Mouse (Mus musculus) neural tube, embryonic 15.5 days (tissue): ENCODE results near the gene Kif3b. TPM values are rescaled to one million over a fixed set of nuclear protein-coding genes. Genes with fewer than 3 reads are reported as not detected.
"Not testable (repeated sequence)": the region's sequence is repeated elsewhere in the genome, so short reads cannot be mapped to it uniquely, and the experiment has no call there.

Experiments
- ATAC-seq: fragments of 200-750 bp; cut with Nextera tagmentation; 2 replicates; pipeline ENCODE4 v1.8.0; 2017; ENCODE audit warnings: mild to moderate bottlenecking, moderate TSS enrichment, moderate library complexity; ENCODE audit not compliant: low FRiP score
- H3K27ac ChIP-seq: fragments of 300-500 bp; sonication (generic); replicated peaks from 2 replicates; pipeline ENCODE4 v1.5.1; 2015; ENCODE audit warnings: mild to moderate bottlenecking, inconsistent platforms
- H3K27me3 ChIP-seq: fragments of 300-500 bp; sonication (generic); replicated peaks from 2 replicates; pipeline ENCODE4 v1.6.1; 2015; ENCODE audit warnings: inconsistent platforms
- H3K36me3 ChIP-seq: fragments of 300-500 bp; sonication (generic); 2 replicates; pipeline ENCODE4 v1.6.1; 2015; ENCODE audit warnings: inconsistent platforms
- H3K4me1 ChIP-seq: fragments of 300-500 bp; sonication (generic); 2 replicates; pipeline ENCODE4 v1.6.1; 2015; ENCODE audit warnings: inconsistent platforms
- H3K4me2 ChIP-seq: fragments of 300-500 bp; sonication (generic); 2 replicates; pipeline ENCODE4 v1.6.1; 2015; ENCODE audit warnings: inconsistent platforms, mild to moderate bottlenecking, moderate library complexity
- H3K4me3 ChIP-seq: fragments of 300-500 bp; sonication (generic); replicated peaks from 2 replicates; pipeline ENCODE4 v1.5.1; 2015; ENCODE audit warnings: mild to moderate bottlenecking, inconsistent platforms
- H3K9ac ChIP-seq: fragments of 300-500 bp; sonication (generic); replicated peaks from 2 replicates; pipeline ENCODE4 v1.6.1; 2015; ENCODE audit warnings: mild to moderate bottlenecking, inconsistent platforms
- H3K9me3 ChIP-seq: fragments of 300-500 bp; sonication (generic); replicated peaks from 2 replicates; pipeline ENCODE4 v1.6.1; 2016; ENCODE audit warnings: inconsistent platforms
- whole genome bisulfite sequencing: fragments of 180-500 bp; shearing (Covaris S2); methylation state at CpG from one replicate; pipeline ENCODE4 v1.1.7; 2015; ENCODE audit warnings: mixed read lengths; 5-methylcytosine and 5-hydroxymethylcytosine counted together
- polyA plus RNA-seq: library from polyadenylated mRNA; unstranded; fragments of >200 nt; fragmentation: Nextera tagmentation; extraction: Ambion mirVana; gene quantifications from 2 replicates; pipeline ENCODE4 v1.2.1, GENCODE M21; 2015

Gene Kif3b
- polyA plus RNA-seq, 1 experiment from 2014 or later: 21.9 TPM

DNA sequence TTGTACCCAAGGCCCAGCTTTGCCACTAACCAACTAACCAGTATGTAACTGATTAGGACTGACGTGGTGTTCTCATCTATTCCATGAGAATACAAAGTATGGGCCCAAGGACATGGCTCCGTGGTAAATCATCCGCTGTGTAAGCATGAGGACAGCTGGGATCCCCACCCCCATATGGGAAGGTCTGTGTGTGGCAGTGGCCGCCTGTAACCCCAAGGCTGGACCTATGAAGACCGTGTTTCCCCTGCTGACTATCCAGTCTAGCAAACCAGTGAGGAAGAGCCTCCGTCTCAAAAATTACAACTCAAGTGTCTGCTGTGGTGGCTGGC, 16.3 kb upstream of the Kif3b start:
- no peaks in the 10 kb centered on the region for H3K36me3 ChIP-seq
- no peaks in the 10 kb centered on the region for H3K27me3 ChIP-seq
- no peak overlapping the region for H3K9ac ChIP-seq
- H3K27ac ChIP-seq: no peak overlapping the region
- ATAC-seq: no peak
- no peak overlapping the region for H3K4me2 ChIP-seq
- no peak overlapping the region for H3K4me3 ChIP-seq
- 84% methylated on average over 6 of the region's 6 CpGs for WGBS
- H3K4me1 ChIP-seq: no peaks in the 10 kb centered on the region
- no peaks in the 10 kb centered on the region for H3K9me3 ChIP-seq

DNA sequence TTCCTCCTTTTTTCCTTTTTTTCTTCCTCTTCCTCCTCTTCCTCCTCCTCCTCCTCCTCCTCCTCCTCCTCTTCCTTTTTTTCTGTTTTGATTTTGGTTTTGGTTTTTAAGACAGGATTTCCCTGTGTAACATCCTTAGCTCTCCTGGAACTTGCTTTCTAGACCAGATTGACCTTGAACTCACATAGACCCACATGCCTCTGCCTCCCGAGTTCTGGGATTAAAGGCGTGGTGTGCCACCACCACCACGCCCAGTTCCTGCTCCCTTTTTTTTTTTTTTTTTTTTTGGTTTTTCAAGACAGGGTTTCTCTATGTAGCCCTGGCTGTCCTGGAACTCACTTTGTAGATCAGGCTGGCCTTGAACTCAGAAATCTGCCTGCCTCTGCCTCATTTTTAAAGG, 15.6 kb upstream of the Kif3b start:
- WGBS: 78% methylated on average over 3 of the region's 3 CpGs

DNA sequence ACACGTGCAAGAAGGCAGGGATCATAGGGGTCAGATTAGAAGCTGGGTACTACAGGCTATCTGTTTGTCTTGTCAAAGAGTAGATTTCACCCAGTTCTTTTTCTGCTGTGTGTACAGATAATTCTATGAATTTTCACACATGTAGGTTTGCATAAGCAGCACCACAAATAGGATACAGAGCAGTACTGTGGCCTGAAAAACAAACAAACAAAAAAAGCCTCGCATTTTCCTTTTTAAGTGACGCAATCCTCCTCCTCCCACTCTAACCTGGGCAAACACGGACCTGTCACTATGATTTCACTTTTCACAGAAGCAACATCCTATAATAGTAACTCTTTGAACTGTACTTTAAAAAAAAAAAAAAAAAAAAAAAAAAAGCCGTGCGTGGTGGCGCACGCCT, 14.8 kb upstream of the Kif3b start:
- Histone ChIP-seq H3K9me3 (no peaks in the 10 kb centered on the region), H3K4me2 (no peak overlapping the region), H3K4me3 (no peak overlapping the region), H3K27ac (no peak overlapping the region), H3K36me3 (no peaks in the 10 kb centered on the region), H3K4me1 (no peaks in the 10 kb centered on the region), H3K27me3 (no peaks in the 10 kb centered on the region), H3K9ac (no peak overlapping the region)
- no peak for ATAC-seq
- WGBS: 93% methylated on average over 8 of the region's 8 CpGs

More for the DNA sequence above, 15.6 kb upstream of the Kif3b start:
- not testable (repeated sequence) for ATAC-seq, H3K4me1 ChIP-seq, H3K9me3 ChIP-seq, H3K9ac ChIP-seq, H3K4me3 ChIP-seq, H3K27ac ChIP-seq, H3K36me3 ChIP-seq, H3K27me3 ChIP-seq, H3K4me2 ChIP-seq

DNA sequence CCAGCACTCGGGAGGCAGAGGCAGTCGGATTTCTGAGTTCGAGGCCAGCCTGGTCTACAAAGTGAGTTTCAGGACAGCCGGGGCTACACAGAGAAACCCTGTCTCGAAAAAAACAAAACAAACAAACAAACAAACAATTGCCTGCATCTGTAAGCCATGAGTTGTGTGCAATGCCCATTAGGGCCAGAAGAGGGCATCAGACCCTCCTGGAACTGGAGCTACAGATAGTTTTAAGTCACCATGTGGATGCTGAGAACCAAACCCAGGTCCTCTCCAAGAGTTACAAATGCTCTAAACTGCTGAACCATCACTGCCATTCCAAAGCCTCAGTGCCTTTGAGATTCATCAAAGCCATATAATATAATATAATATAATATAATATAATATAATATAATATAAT, 14.4 kb upstream of the Kif3b start:
- not testable (repeated sequence) for H3K36me3 ChIP-seq, H3K4me3 ChIP-seq, H3K9me3 ChIP-seq, H3K4me1 ChIP-seq, ATAC-seq, H3K27ac ChIP-seq, H3K9ac ChIP-seq, H3K27me3 ChIP-seq, H3K4me2 ChIP-seq
- WGBS: 96% methylated on average over 5 of the region's 5 CpGs

DNA sequence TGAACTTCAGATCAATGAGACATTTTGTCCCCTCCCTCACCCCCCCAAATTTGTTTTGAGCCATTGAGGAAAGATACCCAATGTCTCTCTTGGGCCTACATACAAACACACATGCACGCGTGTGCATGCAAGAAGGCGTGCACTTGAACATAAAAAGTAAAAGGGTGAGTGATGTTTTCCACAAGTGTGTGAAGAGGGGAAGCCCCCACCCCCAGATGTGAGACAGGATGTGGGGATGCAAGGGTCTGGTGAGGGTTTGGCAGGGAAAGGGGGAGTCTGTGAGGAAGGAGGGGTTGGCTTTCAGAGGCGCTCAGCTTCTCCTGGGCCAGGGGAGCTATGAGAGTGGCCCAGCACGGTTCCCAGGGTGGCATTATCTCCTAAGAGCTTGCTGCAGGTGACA, 12.9 kb upstream of the Kif3b start:
- no peak for ATAC-seq
- no peaks in the 10 kb centered on the region for H3K36me3 ChIP-seq
- H3K4me2 ChIP-seq: no peak overlapping the region
- no peaks in the 10 kb centered on the region for H3K27me3 ChIP-seq
- H3K9ac ChIP-seq: no peak overlapping the region
- no peak overlapping the region for H3K27ac ChIP-seq
- H3K9me3 ChIP-seq: no peaks in the 10 kb centered on the region
- WGBS: 91% methylated on average over 5 of the region's 5 CpGs
- no peaks in the 10 kb centered on the region for H3K4me1 ChIP-seq
- no peak overlapping the region for H3K4me3 ChIP-seq

DNA sequence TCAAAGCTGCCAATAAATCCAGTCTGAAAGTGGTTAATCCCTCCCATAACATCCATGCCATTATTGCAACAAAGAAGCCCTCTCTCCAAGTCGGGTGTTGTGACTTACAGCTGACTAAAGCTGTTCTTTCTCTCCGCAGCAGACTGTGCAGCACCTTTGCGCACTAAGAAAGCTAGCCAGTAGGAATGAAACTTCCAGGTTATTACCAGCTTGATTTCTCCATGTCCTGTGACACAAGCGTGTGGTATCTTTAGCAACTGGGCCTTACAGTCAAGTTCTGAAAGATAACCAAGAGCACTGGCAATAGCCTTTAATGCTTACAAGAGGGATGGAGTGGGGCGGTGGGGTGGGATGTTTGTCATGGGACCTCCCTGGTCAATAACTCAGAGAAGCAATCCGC, 7.3 kb upstream of the Kif3b start:
- Histone ChIP-seq H3K36me3 (no peaks in the 10 kb centered on the region), H3K9me3 (no peaks in the 10 kb centered on the region), H3K4me3 (no peak overlapping the region), H3K27me3 (no peaks in the 10 kb centered on the region), H3K27ac (no peak overlapping the region), H3K4me1 (no peaks in the 10 kb centered on the region), H3K4me2 (no peak overlapping the region), H3K9ac (no peak overlapping the region)
- ATAC-seq: no peak
- WGBS: 89% methylated on average over 6 of the region's 6 CpGs

DNA sequence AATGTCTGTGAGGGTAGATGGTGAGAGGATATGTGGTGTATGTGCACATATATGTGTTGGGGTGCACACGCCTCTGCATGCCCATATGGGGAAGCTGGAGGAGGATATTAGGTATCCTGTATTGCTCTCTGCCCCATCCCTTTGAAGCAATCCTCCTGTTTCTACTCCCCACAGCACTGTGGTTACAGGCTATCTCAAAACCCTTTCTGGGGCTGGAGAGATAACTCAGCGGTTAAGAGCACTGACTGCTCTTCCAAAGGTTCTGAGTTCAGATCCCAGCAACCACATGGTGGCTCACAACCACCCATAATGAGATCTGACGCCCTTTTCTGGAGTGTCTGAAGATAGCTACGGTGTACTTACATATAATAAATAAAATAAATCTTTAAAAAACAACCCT, 4.7 kb upstream of the Kif3b start:
- Histone ChIP-seq H3K4me3 (no peak overlapping the region), H3K4me2 (no peak overlapping the region), H3K4me1 (peaks cover 8% of the 10 kb centered on the region), H3K27me3 (no peaks in the 10 kb centered on the region), H3K36me3 (no peaks in the 10 kb centered on the region), H3K9me3 (no peaks in the 10 kb centered on the region), H3K9ac (no peak overlapping the region), H3K27ac (no peak overlapping the region)
- 89% methylated on average over 4 of the region's 4 CpGs for WGBS
- no peak for ATAC-seq

DNA sequence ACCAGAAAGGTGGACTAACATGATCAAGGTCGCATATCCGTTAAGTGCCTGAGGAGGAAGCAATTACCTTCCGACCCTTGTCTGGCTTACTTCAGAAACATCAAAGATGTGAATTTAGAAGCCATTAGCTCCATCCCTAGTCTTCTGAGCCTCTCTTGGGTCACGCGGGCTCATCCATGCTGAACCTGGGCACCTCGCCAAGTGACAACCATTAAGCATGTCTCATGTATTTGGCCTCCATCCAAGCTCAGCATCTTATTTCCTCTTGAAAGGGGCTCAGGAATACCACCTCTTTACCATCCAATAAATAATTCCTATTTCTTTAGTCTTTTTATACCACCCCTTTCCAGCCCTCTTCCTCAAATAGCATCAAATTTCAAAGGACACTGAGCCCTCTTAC, 3.4 kb upstream of the Kif3b start:
- Histone ChIP-seq H3K4me1 (peaks cover 19% of the 10 kb centered on the region), H3K4me2 (no peak overlapping the region)
- 52% methylated on average over 6 of the region's 6 CpGs for WGBS

DNA sequence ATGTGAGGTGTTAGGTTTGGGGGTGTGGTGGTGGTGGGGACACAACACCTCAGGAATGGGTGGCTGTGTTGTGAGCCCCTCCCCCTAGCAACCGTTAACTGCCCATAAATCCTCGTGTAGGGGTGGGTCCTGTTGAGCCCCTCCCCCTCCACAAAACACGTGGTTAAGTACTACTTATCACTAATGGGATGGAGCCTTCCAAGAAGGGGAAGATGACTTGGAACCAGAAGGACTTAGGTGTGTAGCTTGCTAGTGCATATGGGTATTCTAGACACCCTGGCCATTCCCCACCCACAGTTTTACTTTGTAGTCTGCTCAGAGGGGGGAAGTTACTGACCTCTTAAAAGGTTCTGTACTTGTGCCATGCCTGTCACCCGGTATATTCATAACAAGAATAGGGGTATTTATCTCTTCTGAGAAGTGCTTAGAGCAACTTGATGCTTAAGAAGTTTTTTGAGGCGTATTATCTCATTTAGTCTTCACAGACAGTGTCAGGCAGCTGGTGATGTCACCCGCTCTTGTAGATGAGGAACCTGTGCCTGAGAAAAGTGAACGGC, 1.2 kb downstream of the Kif3b start:
- Histone ChIP-seq H3K9ac (peak overlapping the region; percentile 97), H3K4me2 (peak overlapping the region; percentile 83), H3K4me1 (peaks cover 31% of the 10 kb centered on the region), H3K4me3 (peak overlapping the region; percentile 99), H3K27me3 (no peaks in the 10 kb centered on the region), H3K36me3 (no peaks in the 10 kb centered on the region), H3K27ac (no peak overlapping the region), H3K9me3 (no peaks in the 10 kb centered on the region)
- ATAC-seq: no peak
- WGBS: 53% methylated on average over 7 of the region's 7 CpGs

More for the DNA sequence above, 3.4 kb upstream of the Kif3b start:
- H3K9ac ChIP-seq: no peak overlapping the region
- H3K9me3 ChIP-seq: no peaks in the 10 kb centered on the region
- no peaks in the 10 kb centered on the region for H3K36me3 ChIP-seq
- H3K27ac ChIP-seq: 0 out of 2 replicates have a peak overlapping the region, but pooled peaks have one; percentile 5
- no peak overlapping the region for H3K4me3 ChIP-seq
- H3K27me3 ChIP-seq: no peaks in the 10 kb centered on the region
- no peak for ATAC-seq

DNA sequence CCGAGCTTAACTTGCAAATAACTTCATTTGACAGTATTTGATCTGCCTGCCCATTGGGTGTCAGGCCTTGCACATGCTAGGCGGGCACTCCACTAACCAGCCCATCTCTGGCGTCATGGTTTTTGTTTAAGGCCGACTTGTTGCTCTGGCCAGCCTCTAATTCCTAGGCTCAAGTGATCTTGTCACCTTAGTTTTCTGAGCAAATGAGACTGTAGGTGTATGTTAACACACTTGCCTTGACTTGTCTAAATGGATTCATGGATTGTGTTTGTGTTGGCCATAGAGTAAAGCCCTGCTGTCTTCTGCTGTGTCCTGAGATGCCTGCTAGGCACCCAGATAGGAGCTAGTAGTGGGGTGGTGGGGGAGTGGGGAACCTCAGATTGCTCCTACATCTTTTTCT, 4.0 kb downstream of the Kif3b start:
- H3K36me3 ChIP-seq: no peaks in the 10 kb centered on the region
- no peak overlapping the region for H3K4me3 ChIP-seq
- no peak overlapping the region for H3K9ac ChIP-seq
- no peak overlapping the region for H3K27ac ChIP-seq
- H3K4me2 ChIP-seq: no peak overlapping the region
- no peaks in the 10 kb centered on the region for H3K9me3 ChIP-seq
- ATAC-seq: no peak
- H3K4me1 ChIP-seq: peaks cover 38% of the 10 kb centered on the region
- H3K27me3 ChIP-seq: no peaks in the 10 kb centered on the region
- 95% methylated on average over 4 of the region's 4 CpGs for WGBS

DNA sequence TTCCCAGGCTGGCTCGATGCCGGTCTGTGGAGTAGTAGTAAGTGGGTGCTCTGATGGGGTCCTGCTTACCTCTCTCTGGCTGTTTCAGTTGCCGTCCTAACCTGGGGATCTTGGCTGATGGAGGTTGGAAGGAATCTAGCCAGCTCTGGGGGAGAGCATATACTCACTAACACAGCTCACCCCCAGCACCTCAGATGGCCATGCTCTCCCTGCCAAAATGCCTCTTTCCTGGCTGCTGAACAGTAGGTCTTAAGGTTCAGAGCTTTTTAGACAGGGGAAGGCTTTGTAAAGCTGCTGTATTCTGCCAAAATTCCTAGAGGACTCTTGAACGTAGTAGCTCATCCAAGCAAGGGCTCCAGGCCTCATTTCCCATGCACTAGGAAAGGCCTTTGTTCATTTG, 6.6 kb downstream of the Kif3b start:
- 90% methylated on average over 4 of the region's 4 CpGs for WGBS
- Histone ChIP-seq H3K27ac (0 out of 2 replicates have a peak overlapping the region, but pooled peaks have one; percentile 45), H3K4me1 (peaks cover 20% of the 10 kb centered on the region), H3K36me3 (no peaks in the 10 kb centered on the region), H3K4me3 (no peak overlapping the region), H3K4me2 (no peak overlapping the region), H3K27me3 (no peaks in the 10 kb centered on the region), H3K9ac (no peak overlapping the region), H3K9me3 (no peaks in the 10 kb centered on the region)
- no peak for ATAC-seq

DNA sequence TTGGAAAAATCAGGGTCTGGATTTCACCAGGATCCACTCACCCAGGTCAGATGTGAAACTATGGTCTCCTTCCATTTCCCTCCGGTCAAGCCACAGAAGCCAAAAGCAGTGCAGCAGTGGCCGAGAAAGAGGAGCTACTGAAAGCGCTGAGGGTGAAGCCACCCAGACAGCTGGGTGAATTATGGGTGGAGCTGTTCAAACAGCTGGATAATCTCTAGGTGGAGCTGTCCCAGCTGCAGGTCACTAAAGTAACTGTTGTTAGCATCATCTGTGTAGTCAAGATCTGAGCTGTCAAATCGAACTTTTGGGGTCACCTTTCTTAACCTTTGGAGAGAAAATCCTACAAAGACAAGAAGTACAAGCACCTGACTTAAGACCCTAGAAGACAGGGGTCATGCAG, 7.2 kb downstream of the Kif3b start:
- Histone ChIP-seq H3K4me2 (no peak overlapping the region), H3K36me3 (no peaks in the 10 kb centered on the region), H3K4me1 (peaks cover 13% of the 10 kb centered on the region), H3K9me3 (no peaks in the 10 kb centered on the region), H3K4me3 (no peak overlapping the region), H3K9ac (no peak overlapping the region), H3K27ac (no peak overlapping the region), H3K27me3 (no peaks in the 10 kb centered on the region)
- 63% methylated on average over 4 of the region's 4 CpGs for WGBS
- ATAC-seq: no peak

DNA sequence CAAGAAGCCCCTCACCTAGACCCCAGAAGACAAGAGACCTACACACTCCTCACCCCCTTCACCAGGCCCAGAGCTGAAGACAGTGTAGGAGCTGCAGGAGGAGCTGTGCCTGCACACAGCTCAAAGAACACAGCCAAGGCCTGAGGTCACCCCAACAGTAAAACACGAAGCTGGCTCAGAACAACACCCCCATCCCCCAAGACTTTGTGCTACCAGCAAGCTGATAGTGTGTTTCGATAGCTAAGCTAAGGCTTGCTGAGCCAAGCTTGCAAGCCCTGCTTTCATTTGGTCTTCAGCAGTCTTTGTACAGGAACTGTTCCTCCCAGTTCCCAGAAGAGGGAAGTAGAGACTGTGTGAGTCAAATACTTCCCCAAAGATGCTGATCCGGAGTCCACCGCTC, 7.7 kb downstream of the Kif3b start:
- Histone ChIP-seq H3K27ac (no peak overlapping the region), H3K9ac (no peak overlapping the region), H3K27me3 (no peaks in the 10 kb centered on the region), H3K36me3 (no peaks in the 10 kb centered on the region), H3K4me1 (peaks cover 9% of the 10 kb centered on the region), H3K4me2 (no peak overlapping the region), H3K9me3 (no peaks in the 10 kb centered on the region), H3K4me3 (no peak overlapping the region)
- WGBS: 75% methylated on average over 4 of the region's 4 CpGs
- no peak for ATAC-seq
